Mouse (Mus musculus): ENCODE results near the gene Midn.

Midn gene

DNA sequence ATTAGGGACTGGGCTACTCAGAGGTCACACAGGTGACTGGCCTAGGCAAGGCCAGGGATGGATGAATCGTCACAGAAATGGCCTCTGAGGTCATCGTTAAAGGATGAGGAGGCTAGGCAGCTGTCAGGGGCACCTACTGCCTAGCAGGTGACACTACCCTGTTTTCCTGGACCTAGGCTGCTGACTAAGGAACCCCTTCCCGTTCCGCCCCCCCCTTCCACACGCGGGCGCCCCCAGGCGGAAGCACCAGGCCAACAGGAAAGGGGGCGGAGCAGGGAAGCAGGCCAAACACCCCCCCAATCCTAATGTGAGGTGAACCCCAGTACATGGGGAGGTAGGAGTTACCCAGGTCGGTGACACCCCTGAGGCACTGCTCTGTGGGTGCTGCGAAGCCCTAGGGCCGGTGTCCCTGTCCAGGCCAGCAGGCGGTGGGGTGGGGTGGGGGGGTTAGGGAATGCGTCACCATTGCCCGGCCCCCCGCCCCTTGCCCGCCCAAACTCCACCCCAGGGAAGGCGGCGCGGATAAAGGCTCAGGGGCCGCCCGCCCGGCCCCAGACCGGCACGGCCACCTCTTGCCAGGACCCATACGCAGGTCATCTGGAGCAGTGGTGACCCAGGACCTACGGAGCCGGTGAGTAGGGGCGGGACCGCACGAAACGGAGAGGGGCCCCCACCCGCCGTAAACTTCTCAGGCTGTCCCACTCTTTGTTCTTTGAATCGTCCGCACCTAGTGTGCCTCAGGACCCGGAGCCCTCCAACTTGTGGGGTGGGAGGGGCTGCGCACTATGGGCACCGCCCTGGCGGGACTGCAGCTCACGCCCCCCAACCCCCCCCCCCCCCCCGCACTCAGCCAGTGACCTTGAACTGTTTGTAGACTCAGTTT lies at the start of gene Midn:
Midn (plus strand) TSS at position 554 of the 883 bp plus-strand sequence.
- DNase-seq (ENCODE audit: low spot score in 2 of 2) = peak; percentile 54 to 65

DNA sequence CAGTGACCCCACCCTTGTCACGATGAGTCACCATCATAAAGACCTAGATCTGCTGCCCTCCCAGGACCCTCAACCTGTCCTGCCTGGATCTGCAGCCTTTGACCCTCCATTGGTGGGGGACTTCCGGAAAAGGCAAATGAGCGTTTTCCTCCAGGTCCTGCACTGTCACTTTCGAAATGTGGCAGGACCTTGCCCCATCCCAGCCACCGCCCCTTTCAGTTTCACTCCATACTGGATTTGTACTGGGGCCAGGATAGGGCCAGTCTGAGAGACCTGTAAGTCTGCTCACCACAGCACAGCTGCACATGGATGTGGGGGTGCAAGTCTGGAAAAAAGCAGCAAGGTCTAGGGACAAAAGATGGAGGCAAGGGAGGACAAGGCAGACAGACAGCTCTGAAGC lies 49.4 kb upstream of the Midn start:
- DNase-seq (ENCODE audit: low spot score in 2 of 2) = no peak

DNA sequence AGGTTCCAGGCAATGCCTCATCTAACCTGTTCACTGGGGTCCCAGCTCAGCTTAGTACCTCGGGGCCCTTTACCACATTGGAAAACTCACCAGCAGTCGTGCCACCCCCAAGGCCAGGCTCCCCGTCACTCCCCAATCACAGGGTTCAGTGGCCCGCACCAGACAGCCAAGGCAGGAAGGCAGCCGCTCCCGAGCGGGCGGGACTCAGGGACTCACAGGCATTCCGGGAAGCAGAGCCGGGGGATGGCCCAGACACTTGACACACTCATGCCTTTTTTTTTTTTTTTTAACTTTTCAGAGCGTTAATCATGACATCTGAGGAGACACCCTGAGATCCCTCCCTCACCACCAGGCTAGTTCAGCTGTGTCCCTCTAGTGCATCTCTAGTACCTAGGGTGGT lies 47.1 kb upstream of the Midn start:
- DNase-seq (ENCODE audit: low spot score in 2 of 2) = no peak

DNA sequence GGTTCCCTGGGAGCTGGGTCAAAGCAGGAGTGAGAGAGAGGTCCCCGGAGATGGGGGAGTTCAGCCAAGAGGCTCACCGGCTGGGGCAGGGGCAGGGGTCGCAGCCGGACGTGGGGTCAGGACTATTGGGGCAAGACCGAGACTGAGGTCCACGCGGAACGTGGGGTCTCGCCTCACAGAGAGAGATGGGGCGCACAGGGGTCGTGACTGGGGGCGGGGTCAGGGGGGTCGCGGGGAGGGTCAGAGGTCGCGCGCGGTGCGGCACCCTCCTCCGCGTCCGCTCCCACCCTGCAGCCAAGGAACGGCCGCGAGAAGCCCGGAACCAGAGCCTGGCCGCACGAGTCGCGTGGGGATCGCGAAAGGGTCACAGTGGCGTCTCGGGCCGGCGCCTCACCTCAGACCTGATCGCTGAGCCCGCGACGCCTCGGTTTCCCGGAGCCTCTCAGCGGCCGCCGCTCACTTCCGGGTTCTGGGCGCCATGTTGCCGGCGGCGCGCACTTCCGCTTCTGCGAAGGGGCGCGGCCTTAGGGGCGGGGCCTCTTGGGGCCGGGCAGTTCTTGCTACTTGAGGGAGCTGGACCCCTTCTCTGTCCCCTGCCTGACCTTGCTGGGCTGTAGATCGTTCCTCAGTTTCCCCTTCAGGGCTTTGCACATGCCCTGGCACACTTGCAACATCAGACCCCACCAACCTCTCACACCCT lies 45.7 kb upstream of the Midn start:
- peak; percentile 89 to 91 for DNase-seq (ENCODE audit: low spot score in 2 of 2)

DNA sequence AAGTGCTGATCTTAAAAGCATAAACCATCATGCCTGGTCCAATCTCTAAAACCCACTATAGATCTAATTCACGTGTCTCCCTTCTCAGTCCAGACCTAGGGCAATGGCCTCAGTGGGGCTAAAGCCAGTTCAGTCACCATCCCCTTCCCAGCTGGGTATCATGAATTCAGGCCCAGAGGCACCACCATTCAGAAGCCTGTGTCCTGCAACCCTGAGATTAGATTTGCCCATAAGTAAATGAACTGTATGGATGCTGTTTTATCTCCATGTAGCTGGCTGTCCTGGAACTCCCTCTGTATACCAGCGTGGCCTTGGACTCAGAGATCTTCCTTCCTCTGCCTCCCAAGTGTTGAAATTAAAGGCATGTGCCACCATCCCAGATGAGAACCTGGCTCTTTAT lies 45.0 kb upstream of the Midn start:
- DNase-seq (ENCODE audit: low spot score in 2 of 2) = no peak

DNA sequence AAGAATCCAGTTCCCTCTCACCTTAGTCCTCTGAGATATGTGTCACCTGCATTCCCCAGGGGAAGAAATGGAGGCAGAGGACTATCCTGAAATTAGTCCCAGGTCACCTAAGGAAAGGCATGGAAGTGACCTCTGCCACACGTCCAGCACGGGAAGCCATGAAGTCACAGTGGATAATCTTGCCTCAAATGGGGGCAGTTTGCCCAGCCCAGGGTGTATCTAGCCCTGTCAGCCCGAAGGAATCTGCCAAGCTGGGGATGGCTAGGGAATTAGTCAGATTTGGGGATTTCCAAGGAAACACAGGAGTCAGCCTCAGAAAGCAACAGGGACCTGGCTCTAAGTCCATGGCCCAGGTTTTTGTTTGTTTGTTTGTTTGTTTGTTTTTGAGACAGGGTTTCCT lies 43.9 kb upstream of the Midn start:
- DNase-seq (ENCODE audit: low spot score in 2 of 2) = no peak

DNA sequence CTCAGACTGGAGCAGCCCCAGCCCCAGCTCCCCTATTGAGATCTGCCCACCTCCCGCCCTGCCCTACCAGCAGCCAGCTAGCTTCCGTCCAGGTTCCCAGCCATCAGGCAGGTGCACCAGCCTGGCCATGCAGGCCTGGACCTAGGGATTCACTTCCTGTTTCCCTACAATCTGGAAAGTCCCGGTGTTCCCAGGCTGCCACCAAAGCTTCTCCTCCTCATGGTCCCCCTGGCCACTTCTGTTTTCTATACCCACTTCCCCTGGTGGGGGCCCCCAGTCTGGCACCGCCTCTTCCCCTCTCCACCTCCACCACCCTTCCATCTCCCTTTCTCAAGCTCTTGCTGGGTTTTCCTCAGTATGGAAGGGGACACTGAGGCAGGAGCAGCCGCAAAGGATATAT lies 42.6 kb upstream of the Midn start, which contains the start of gene Sbno2:
Sbno2 (minus strand) TSS at position 112 of the 400 bp plus-strand sequence.
- DNase-seq (ENCODE audit: low spot score in 2 of 2) = peak; percentile 64 to 68

DNA sequence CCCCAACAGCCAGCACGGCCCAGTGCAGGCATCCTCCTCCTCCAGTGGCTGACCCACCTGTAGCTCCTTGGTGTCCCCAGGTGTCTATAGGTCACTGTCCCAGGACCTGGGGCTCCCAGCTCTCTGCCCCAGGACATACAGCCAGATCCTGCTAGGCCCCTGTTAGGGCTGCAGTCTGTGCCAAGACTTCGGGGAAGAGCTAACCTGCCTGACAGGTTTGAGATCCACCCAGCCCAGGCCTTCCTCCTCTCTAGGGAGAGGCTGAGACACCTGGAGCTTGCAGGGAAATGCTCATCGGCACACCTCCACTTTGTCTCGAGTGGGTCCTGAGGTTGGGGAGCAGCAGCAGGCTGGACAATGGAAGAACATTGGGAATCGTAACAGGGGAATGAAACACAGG lies 42.1 kb upstream of the Midn start:
- DNase-seq (ENCODE audit: low spot score in 2 of 2) = no peak

DNA sequence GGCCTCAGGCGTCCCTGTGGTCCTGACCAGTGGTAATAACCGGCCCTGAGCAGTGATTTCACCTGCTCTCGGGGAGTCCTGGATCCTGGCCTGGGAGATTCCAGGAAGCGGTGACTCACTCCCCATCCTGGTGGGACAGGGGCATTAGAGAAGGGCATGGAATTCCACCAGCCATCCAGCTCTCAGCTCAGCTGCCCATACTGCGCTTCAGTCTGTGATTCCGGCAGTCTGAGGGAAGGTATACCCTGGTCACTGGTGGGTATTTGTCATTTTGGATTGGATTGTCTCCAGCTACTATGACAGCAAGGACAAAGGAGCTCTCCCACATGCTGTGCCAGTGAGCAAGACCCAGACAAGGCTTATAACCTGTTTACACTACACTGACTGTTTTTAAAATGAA lies 40.4 kb upstream of the Midn start:
- DNase-seq (ENCODE audit: low spot score in 2 of 2) = no peak

DNA sequence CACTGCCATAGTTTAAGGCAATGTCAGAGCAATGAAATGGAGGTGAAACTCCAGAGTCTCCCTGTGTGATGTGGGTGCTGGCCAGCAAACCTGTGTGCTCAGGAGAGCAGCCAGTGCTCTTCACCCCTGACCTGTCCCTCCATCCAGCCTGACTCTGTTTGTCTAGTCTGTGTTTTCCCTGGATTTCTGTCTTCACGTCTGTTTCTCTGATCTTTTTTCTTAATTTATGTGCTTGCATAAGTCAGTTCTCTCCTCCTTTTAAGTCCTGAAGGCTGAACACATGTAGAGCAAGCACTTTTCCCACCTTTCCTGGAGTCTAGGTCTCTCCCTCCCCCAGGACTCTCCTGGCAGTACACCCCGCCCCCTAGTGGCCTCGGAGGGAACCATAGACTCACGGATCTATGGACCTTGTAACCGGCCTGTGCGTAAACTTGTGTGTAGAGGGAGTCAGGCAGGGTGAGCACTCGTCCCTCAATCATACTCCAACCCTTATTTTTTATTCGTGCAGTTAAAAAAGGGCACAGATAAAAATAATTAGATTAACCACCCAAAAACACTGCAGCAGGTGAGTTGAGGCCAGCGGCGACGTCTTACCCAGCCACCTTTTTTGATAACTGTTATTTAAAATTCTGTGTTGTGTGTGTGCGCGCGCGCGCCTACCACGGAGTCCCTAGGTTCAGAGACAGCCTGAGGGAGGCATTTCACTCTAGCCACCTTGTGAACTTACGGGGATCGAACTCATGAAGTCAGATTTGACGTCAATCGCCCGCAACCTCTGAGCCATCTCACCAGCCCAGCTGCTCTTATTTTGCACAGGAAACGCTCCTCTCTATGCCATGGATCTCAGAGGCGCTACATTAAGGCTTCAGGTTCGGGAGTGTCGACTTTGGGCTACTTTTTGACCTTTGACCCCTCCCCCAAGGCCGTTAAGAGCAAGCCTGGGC lies 33.5 kb upstream of the Midn start:
- DNase-seq (ENCODE audit: low spot score in 2 of 2) = peak; percentile 87 to 92

DNA sequence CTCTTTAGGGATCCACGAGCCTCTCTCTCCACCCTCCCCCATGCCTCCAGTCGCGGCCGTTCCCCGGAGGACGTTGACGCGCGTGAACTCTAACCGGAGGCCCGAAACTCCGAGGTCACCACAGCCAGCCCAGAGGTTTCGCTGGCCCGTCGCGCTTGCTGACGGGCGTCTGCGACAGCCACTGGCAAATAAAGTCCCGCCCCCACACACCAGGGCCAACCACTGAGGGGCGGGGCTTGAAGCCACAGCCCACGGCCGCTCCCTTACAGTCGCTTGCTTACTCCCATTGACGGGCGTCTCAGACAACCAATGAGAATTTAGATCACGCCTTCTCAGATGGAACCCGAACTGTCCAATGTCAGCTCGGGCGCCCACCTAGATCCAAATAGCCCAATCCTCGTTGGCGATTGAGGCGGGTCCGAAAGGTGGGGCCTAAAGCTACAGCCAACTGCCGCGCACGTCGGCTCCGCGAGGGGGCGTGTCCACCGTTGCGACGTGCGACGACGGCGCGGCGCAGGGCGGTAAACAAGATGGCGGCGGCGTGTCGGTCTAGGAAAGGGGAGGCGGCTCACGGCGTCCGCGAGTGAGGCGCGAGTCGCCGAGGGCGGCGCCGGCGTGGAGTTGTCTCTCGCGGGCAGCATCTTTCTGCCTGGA lies 32.7 kb upstream of the Midn start, which contains the start of gene Stk11:
Stk11 (plus strand) TSS at position 514 of the 654 bp plus-strand sequence.
- peak; percentile 100 for DNase-seq (ENCODE audit: low spot score in 2 of 2)

DNA sequence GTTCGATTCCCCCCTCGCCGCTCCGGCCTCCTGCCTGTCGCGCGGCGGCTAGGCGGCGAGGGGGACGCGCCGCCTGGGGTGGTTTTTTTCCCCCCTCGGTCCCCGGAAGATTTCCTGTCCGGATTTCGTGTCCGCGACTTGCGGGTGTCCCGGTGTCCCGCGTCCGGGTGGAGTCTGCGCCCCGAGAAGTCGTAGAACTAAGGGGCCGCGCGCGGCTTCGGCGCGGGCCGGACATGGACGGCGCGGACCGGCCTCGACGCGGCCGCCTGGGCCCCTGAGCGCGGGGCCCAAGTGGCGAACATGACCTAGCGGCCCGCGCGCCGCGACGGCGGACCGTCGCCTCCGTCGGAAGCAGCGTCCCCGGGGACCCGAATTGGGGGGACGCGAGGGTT lies 32.1 kb upstream of the Midn start:
- DNase-seq (ENCODE audit: low spot score in 2 of 2) = no peak

DNA sequence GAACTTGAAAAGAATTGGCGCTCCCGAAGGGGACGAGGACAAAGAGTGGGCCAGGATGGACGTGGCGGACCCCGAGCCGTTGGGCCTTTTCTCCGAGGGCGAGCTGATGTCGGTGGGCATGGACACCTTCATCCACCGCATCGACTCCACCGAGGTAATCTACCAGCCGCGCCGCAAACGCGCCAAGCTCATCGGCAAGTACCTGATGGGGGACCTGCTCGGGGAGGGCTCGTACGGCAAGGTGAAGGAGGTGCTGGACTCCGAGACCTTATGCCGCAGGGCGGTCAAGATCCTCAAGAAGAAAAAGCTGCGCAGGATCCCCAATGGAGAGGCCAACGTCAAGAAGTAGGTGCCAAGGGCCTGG lies 31.5 kb upstream of the Midn start:
- DNase-seq (ENCODE audit: low spot score in 2 of 2) = no peak

DNA sequence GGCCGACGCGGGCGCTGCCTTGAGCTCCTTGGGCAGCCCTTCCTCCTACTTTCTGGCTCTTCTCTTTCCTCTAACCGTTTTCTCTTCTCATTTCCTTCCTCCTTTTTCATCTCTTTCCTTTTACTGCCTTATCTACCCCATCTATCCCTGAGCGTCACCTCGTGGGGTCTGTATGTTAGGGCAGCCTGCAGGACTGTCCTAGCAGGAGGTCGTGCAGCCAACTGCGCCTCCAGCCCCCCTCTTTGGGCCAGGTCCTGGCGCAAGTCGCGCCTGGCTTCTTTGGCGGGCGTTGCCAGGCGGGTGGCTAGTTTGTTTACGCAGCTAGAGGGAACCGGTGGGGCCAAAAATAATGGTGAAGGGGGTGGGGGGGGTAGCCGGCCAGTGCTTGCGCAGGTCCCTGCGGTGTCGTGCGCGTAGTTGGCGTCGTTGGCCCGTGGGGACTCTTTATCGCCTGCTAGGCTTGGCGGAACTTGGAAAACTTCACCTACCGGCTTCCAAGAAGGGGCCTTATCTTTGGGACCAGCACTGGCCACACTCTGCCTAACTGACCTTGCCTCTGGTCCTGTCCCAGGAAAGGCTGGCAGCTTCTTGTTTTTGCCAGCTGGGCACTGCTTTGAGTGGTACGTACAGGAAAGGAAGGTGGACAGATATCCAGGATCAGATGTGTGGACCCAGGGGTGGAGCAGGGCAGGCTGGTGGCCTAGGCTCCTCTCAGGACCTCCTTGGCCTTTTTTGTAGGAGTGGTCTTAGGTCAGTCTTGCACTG lies 31.0 kb upstream of the Midn start:
- peak; percentile 32 to 48 for DNase-seq (ENCODE audit: low spot score in 2 of 2)

DNA sequence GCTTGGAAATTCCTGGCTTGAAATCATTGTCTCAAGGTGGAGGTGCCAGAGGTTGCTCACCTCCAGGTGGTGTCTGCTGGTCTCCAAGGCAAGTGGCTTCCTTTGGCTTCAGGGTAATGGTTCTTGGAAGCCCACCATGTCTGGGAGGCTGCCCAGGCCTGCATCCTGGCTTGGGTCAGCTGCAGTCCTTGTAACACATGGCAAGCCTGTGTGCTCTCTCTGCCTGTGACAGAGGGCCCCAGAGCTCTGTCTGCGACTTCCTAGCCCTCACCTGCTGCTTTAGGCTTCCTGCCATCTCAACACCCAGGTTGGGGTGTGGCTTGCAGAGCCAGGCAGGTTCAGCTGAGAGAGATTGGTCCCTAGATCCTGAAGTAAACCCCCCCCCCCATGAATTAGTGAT lies 30.3 kb upstream of the Midn start:
- DNase-seq (ENCODE audit: low spot score in 2 of 2) = no peak

DNA sequence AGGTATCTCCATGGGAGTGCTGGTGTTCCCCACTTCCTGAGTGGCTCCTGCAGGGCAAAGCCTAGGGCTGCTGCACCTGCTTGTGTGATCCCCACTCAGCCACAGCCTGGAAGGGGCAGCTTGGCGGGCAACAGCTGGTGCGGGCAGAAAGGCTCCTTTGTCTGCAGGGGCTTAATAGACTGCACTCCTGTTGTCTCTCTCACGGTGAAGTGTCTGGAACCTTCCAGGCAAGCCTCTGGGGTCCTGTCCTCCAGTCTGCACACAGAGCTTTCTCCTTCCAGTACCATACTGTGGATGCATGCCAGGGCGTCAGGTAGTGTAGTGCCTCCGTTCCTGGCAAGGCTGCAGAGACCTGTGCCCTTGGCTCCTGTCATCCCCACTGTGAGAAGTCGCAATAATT lies 29.5 kb upstream of the Midn start:
- DNase-seq (ENCODE audit: low spot score in 2 of 2) = no peak

DNA sequence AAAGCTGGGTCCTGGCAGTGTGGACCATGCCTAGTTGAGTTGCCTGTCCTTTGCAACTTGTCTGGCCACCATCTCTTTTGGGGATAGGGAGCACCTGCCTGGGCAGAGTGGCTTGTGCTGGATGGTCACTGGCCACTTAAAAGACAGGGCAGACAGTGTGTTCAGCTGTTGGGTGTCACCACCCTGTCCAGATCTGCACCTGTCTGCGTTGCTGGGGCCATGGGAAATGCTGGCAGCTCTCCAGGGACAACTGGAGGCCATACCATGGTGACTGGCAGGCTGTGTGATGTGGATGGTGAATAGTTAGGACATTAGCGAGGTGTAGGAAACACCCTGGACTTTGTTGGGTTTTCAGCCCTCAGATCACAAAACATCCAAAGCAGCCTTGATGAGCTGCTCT lies 27.9 kb upstream of the Midn start:
- DNase-seq (ENCODE audit: low spot score in 2 of 2) = no peak

DNA sequence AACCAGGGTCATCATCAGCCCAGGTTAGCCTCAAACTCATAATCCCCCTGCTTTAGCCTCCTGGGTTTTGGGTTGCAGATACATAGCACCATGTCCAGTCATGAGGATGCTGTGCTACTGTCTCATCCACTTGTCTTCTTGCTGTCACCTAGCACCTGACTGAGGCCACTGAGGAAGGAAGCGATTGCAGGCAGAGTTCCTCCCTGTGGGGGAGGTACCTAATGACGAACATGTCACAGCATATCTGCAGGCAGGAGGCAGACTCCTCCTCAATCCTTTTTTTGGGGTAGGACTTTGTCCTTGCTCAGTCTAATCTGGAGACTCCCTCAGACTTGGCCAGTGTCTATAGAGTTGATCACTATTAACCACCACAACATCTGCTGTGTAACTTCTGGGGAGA lies 26.4 kb upstream of the Midn start:
- no peak for DNase-seq (ENCODE audit: low spot score in 2 of 2)

DNA sequence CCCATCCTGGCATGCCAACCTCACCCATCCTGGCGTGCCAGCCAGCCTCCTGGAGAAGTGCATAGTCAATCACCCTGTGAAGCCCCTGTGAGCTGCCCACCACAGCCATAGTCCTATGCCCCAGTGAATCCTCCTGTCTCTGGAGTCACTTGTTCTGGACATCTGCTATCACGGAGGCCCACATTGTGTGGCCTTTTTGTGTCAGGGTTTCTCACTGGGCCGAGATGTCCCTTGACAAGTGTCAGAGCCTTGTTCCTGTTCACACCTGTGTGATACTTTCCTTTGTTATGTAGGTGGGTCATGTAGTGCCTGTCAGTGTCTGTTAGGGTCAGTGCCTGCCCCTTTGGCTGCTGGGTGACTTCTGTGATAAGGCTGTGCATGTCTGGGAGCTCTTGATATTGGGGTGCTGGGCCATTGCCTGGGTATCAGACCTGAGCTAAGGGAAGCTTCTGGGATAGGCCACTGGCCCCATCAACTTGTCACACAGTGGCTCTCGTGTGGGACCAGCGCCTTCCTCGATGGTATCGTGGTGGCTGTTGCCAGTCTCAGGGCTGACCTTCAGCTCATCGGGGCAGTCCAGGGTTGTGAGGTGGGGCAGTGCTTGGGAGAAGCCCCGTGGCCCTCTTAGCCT lies 24.0 kb upstream of the Midn start:
- DNase-seq (ENCODE audit: low spot score in 2 of 2) = peak in 1 of 2 experiments; percentile 63

DNA sequence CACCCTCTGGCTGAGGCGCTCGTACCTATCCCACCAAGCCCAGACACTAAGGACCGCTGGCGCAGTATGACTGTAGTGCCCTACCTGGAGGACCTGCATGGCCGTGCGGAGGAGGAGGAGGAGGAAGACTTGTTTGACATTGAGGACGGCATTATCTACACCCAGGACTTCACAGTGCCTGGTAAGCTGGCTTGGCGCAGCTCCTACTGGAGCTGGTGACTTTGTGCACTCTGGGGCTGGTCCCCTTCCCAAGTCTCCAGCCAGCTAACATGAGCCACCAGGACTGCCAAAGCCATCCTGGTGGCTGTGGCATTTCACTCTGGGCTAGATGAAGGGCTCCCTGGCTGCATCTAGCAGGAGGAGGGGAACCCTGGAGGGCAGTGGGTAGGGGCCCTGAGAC lies 20.2 kb upstream of the Midn start:
- no peak for DNase-seq (ENCODE audit: low spot score in 2 of 2)

Measured in spleen, postnatal 36 days (tissue).